Mouse (Mus musculus): ENCODE data around the gene Desi1.
A peak's percentile ranks its signal among the peaks of the same experiment; 100 is the strongest.

Gene Desi1

GRCm38 (mm10) chr15:81964980-81965545 lies 68.6 kb downstream of the Desi1 start:
- DNase-seq = no peak

GRCm38 (mm10) chr15:81964262-81964661 lies 69.4 kb downstream of the Desi1 start:
- DNase-seq = no peak

GRCm38 (mm10) chr15:81961078-81961451 lies 72.6 kb downstream of the Desi1 start:
- no peak for DNase-seq

GRCm38 (mm10) chr15:81960171-81961077 lies 73.2 kb downstream of the Desi1 start, which contains the start of gene Pmm1:
Gene Pmm1 (minus strand): TSS chr15:81960930.
- DNase-seq = peak; percentile 99

GRCm38 (mm10) chr15:81958906-81959305 lies 74.8 kb downstream of the Desi1 start:
- DNase-seq = no peak

GRCm38 (mm10) chr15:81957598-81957997 lies 76.1 kb downstream of the Desi1 start:
- DNase-seq = no peak

- DNase-seq = peak; percentile 52 to 72
These were observed 77.2 kb downstream of the Desi1 start for GRCm38 (mm10) chr15:81956457-81956856.

GRCm38 (mm10) chr15:81955414-81955813 lies 78.2 kb downstream of the Desi1 start:
- no peak for DNase-seq

- DNase-seq = peak in 1 of 2 experiments; percentile 19
These were observed 78.9 kb downstream of the Desi1 start for GRCm38 (mm10) chr15:81954716-81955115.

GRCm38 (mm10) chr15:81954151-81954583 lies 79.5 kb downstream of the Desi1 start:
- no peak for DNase-seq

- DNase-seq = no peak
These were observed 81.4 kb downstream of the Desi1 start for GRCm38 (mm10) chr15:81952310-81952709.

- no peak for DNase-seq
These were observed 82.5 kb downstream of the Desi1 start for GRCm38 (mm10) chr15:81951159-81951558.

- DNase-seq = no peak
These were observed 82.9 kb downstream of the Desi1 start for GRCm38 (mm10) chr15:81950716-81951115.

- DNase-seq = no peak
These were observed 84.1 kb downstream of the Desi1 start for GRCm38 (mm10) chr15:81949476-81950131.

GRCm38 (mm10) chr15:81949076-81949475 lies 84.6 kb downstream of the Desi1 start:
- no peak for DNase-seq

GRCm38 (mm10) chr15:81943176-81943749 lies 90.4 kb downstream of the Desi1 start:
- DNase-seq = no peak
